26 mouse cellular contexts compared by ENCODE assay signal in the genomic region with DNA sequence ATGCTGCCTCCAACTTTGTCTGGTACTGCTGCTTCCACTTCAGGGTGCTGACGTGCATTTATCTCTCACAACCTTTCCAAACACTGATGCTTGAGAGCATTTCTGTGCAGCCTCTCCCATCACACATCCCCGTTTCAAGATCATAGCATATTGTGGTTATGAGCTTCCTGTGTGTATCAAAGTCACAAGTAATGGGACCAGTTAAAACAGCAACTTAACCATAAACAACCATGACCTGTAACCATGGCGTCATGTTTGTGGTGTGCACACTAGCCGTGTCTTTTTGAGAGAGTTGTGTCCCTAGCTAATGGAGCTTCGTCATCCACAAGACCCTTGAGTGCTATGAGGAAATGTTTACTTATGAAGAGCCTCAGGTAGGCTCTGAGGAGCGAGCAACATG. TPM values are rescaled to one million over a fixed set of nuclear protein-coding genes. Genes with fewer than 3 reads are reported as not detected.
DNase-seq lines count a peak whose midpoint lies in the region; ATAC-seq and TF ChIP-seq lines count a peak whose summit lies in the region.
"Had no signal": no experiment of that assay in that cellular context is flagged by ENCODE, and none has a peak within 500 bp of the region (broad histone marks: within the 10 kb centered on the region; RNA-seq: fewer than 3 reads in every experiment).

No protein-coding gene starts in this region.

- TF ChIP-seq CTCF in lung, postnatal 0 days (IDR thresholded peaks at IDR 0.05), result no peak

- no peak overlapping the region for H3K4me3 ChIP-seq in lung, postnatal 0 days (ENCODE audit: low read depth, low read length)
- H3K4me3 ChIP-seq in liver, embryonic 11.5 days (ENCODE audit: low read depth, low read length), result no peak overlapping the region
- H3K4me3 ChIP-seq: embryonic facial prominence, embryonic 15.5 days; erythroblast, embryonic 14.5 days; forebrain, embryonic 10.5 days; heart, adult 2 months; heart, embryonic 12.5 days; hindbrain, embryonic 10.5 days had no signal

- no peak overlapping the region for H3K27ac ChIP-seq in lung, postnatal 0 days (ENCODE audit: low read length)
- H3K27ac ChIP-seq in liver, embryonic 11.5 days (ENCODE audit: low read depth, low read length), result no peak overlapping the region
- H3K27ac ChIP-seq: embryonic facial prominence, embryonic 15.5 days; forebrain, embryonic 10.5 days; heart, adult 2 months; hindbrain, embryonic 10.5 days; hindbrain, embryonic 14.5 days had no signal

- H3K4me1 ChIP-seq in lung, postnatal 0 days (ENCODE audit: insufficient read depth, low read depth, low read length), result 0 out of 2 replicates have a peak, but pooled peaks cover 5% of the 10 kb centered on the region
- H3K4me1 ChIP-seq in liver, embryonic 11.5 days (replicated peaks; ENCODE audit: control insufficient read depth, insufficient read depth, low read length), result no peaks in the 10 kb centered on the region
- H3K4me1 ChIP-seq: embryonic facial prominence, embryonic 15.5 days; forebrain, embryonic 10.5 days; hindbrain, embryonic 10.5 days had no signal

- H3K9me3 ChIP-seq in lung, postnatal 0 days (ENCODE audit: low read length), result no peaks in the 10 kb centered on the region
- no peaks in the 10 kb centered on the region for H3K9me3 ChIP-seq in liver, embryonic 11.5 days (ENCODE audit: control insufficient read depth, low read length)
- H3K9me3 ChIP-seq: embryonic facial prominence, embryonic 15.5 days; forebrain, embryonic 10.5 days; heart, embryonic 12.5 days; hindbrain, embryonic 10.5 days had no signal

- WGBS in lung, postnatal 0 days, result 56% methylated on average over 6 of the region's 6 CpGs
- 91% methylated on average over 6 of the region's 6 CpGs for WGBS in liver, embryonic 11.5 days

- ATAC-seq in lung, postnatal 0 days, result peak; percentile 50; the same call in 1 of the 2 replicates
- ATAC-seq in activated CD4-positive, CD25-positive, alpha-beta regulatory T cell, adult 4 months, result peak; percentile 87
- ATAC-seq in liver, embryonic 11.5 days (replicated peaks; ENCODE audit: low FRiP score), result no peak
- ATAC-seq: forebrain, embryonic 14.5 days had no signal

- H3K27me3 ChIP-seq in lung, postnatal 0 days (replicated peaks; ENCODE audit: insufficient read depth, low read length), result no peaks in the 10 kb centered on the region
- H3K27me3 ChIP-seq in liver, embryonic 11.5 days (replicated peaks; ENCODE audit: control insufficient read depth, insufficient read depth, low read length), result no peaks in the 10 kb centered on the region
- H3K27me3 ChIP-seq: embryonic facial prominence, embryonic 15.5 days; heart, embryonic 12.5 days had no signal

- H3K4me2 ChIP-seq in lung, postnatal 0 days (replicated peaks; ENCODE audit: low read depth, low read length), result no peak overlapping the region
- no peak overlapping the region for H3K4me2 ChIP-seq in liver, embryonic 11.5 days
- H3K4me2 ChIP-seq: embryonic facial prominence, embryonic 15.5 days; heart, embryonic 12.5 days; hindbrain, embryonic 14.5 days had no signal

- H3K36me3 ChIP-seq in lung, postnatal 0 days (ENCODE audit: insufficient read depth, low read length), result peaks cover 23% of the 10 kb centered on the region
- peaks cover 33% of the 10 kb centered on the region for H3K36me3 ChIP-seq in liver, embryonic 11.5 days (ENCODE audit: control insufficient read depth, insufficient read depth, low read length)

- DNase-seq in lung, postnatal 0 days (ENCODE audit: low spot score), result peak; percentile 40
- DNase-seq in lung, adult 18-20 months, result no peak
- DNase-seq in CD4-positive, CD25-positive, alpha-beta regulatory T cell, adult 2 months (ENCODE audit: low read depth, low spot score), result peak; percentile 46
- peak; percentile 5 to 11 for DNase-seq in natural killer cell, adult 2 months (ENCODE audit: low spot score in 2 of 2)
- DNase-seq in frontal cortex, postnatal 10 days (ENCODE audit: low spot score in 2 of 2), result no peak
- DNase-seq in liver, embryonic 11.5 days (ENCODE audit: low spot score), result no peak
- no peak for DNase-seq in layer of hippocampus, adult 18-20 months (ENCODE audit: low spot score in 2 of 2)
- DNase-seq: adrenal gland, adult 2 months; adrenal gland, postnatal 25 days; cerebellum, adult 2 months; cerebellum, postnatal 14 days; embryo, embryonic 11 days; gastrocnemius, postnatal 10 days; heart, adult 2 months had no signal

- TF ChIP-seq EP300 in lung, postnatal 0 days (IDR thresholded peaks at IDR 0.05), result no peak

- H3K9ac ChIP-seq in lung, postnatal 0 days (replicated peaks; ENCODE audit: low read depth), result no peak overlapping the region
- no peak overlapping the region for H3K9ac ChIP-seq in liver, embryonic 11.5 days (ENCODE audit: low read depth, low read length)
- H3K9ac ChIP-seq: embryonic facial prominence, embryonic 15.5 days; heart, embryonic 12.5 days; hindbrain, embryonic 14.5 days had no signal

RNA-seq across cellular contexts. Expression of a gene that starts 48.1 kb away (rescaled TPM):
- polyA plus RNA-seq in lung, postnatal 0 days (2015; fragmentation: Nextera tagmentation; extraction: Ambion mirVana), result 0.14 and 1.6 TPM in 2 replicates
- polyA plus RNA-seq in activated CD4-positive, CD25-positive, alpha-beta regulatory T cell, adult 4 months (2017; shearing (Covaris generic)), result not detected
- polyA plus RNA-seq in liver, embryonic 11.5 days (2014; fragmentation: Nextera tagmentation; extraction: Ambion mirVana), result not detected in 2 replicates
- total RNA-seq in layer of hippocampus, adult 18-20 months (2021), result not detected
- total RNA-seq: adrenal gland, adult 2 months; adrenal gland, postnatal 25 days; common myeloid progenitor, adult 5-6 weeks; heart, adult 2 months; heart, postnatal 25 days; MEL had no signal
- polyA plus RNA-seq: embryonic facial prominence, embryonic 11.5 days; erythroblast, embryonic 14.5 days; forebrain, embryonic 10.5 days; heart, embryonic 12.5 days had no signal

Comparison
In these comparisons a context has a peak if more than half of its experiments do, and no peak if none do; other contexts are left out.
1. DNase-seq: peak in lung, postnatal 0 days (single experiment), CD4-positive, CD25-positive, alpha-beta regulatory T cell, adult 2 months (single experiment) and natural killer cell, adult 2 months (2 of 2); none in lung, adult 18-20 months (0 of 2), frontal cortex, postnatal 10 days (0 of 2), liver, embryonic 11.5 days (single experiment) and layer of hippocampus, adult 18-20 months (0 of 2).